Mouse (Mus musculus): ENCODE data around the gene Fxyd1.

Gene Fxyd1

GRCm38 (mm10) chr7:31028609-31029008 is 28.4 kb downstream of the Fxyd1 start:
- no peak for DNase-seq (ENCODE audit: low read depth in 2 of 2, low spot score in 2 of 2)

GRCm38 (mm10) chr7:31017104-31017901 is 39.7 kb downstream of the Fxyd1 start:
- no peak for DNase-seq (ENCODE audit: low read depth in 2 of 2, low spot score in 2 of 2)

- DNase-seq (ENCODE audit: low read depth in 2 of 2, low spot score in 2 of 2), result no peak
These were observed 44.0 kb downstream of the Fxyd1 start for GRCm38 (mm10) chr7:31012971-31013370.

GRCm38 (mm10) chr7:31008889-31009288 is 48.1 kb downstream of the Fxyd1 start:
- DNase-seq (ENCODE audit: low read depth in 2 of 2, low spot score in 2 of 2), result no peak

GRCm38 (mm10) chr7:31008175-31008574 is 48.8 kb downstream of the Fxyd1 start:
- DNase-seq (ENCODE audit: low read depth in 2 of 2, low spot score in 2 of 2), result no peak

GRCm38 (mm10) chr7:31007775-31008174 is 49.2 kb downstream of the Fxyd1 start:
- DNase-seq (ENCODE audit: low read depth in 2 of 2, low spot score in 2 of 2), result no peak

GRCm38 (mm10) chr7:31002650-31003049 is 54.3 kb downstream of the Fxyd1 start:
- peak; percentile 58 to 65 for DNase-seq (ENCODE audit: low read depth in 2 of 2, low spot score in 2 of 2)

Data from CD8-positive naive resting alpha-beta T cell, adult 2 months (primary cell).